Mouse (Mus musculus): Measurements from ENCODE around the gene Tsc22d4. TPM values are rescaled to one million over a fixed set of nuclear protein-coding genes. Genes with fewer than 3 reads are reported as not detected.
A peak's percentile ranks its signal among the peaks of the same experiment; 100 is the strongest.

Tsc22d4 gene
- polyA plus RNA-seq, 1 experiment from 2014 or later = 111 TPM

- no peak overlapping the region for H3K4me3 ChIP-seq (ENCODE audit: low read depth, low read length)
- no peak overlapping the region for H3K27ac ChIP-seq (ENCODE audit: low read depth, low read length)
- H3K4me2 ChIP-seq (replicated peaks; ENCODE audit: low read depth) = no peak overlapping the region
- H3K36me3 ChIP-seq (ENCODE audit: control insufficient read depth, insufficient read depth) = no peaks in the 10 kb centered on the region
- peak; percentile 95 for TF ChIP-seq CTCF (IDR thresholded peaks at IDR 0.05; ENCODE audit: low read depth)
- H3K27me3 ChIP-seq (replicated peaks; ENCODE audit: control insufficient read depth, insufficient read depth, low read length) = no peaks in the 10 kb centered on the region
- 41% methylated on average over 2 of the region's 2 CpGs for WGBS
- H3K9me3 ChIP-seq (ENCODE audit: control insufficient read depth) = no peaks in the 10 kb centered on the region
- H3K9ac ChIP-seq (ENCODE audit: low read depth, low read length) = no peak overlapping the region
- H3K4me1 ChIP-seq (replicated peaks; ENCODE audit: control insufficient read depth, insufficient read depth, low read length) = no peaks in the 10 kb centered on the region
- ATAC-seq = peak; percentile 59; the same call in 1 of the 2 replicates
These were observed 25.2 kb downstream of the Tsc22d4 start for GRCm38 (mm10) chr5:137770709-137771108.

- ATAC-seq = no peak
- no peaks in the 10 kb centered on the region for H3K27me3 ChIP-seq (replicated peaks; ENCODE audit: control insufficient read depth, insufficient read depth, low read length)
- H3K4me3 ChIP-seq (ENCODE audit: low read depth, low read length) = no peak overlapping the region
- H3K9ac ChIP-seq (ENCODE audit: low read depth, low read length) = no peak overlapping the region
- H3K4me2 ChIP-seq (replicated peaks; ENCODE audit: low read depth) = no peak overlapping the region
- no peaks in the 10 kb centered on the region for H3K9me3 ChIP-seq (ENCODE audit: control insufficient read depth)
- TF ChIP-seq CTCF (IDR thresholded peaks at IDR 0.05; ENCODE audit: low read depth) = no peak
- no peak overlapping the region for H3K27ac ChIP-seq (ENCODE audit: low read depth, low read length)
- peaks cover 4% of the 10 kb centered on the region; the same call in 1 of the 2 replicates for H3K4me1 ChIP-seq (replicated peaks; ENCODE audit: control insufficient read depth, insufficient read depth, low read length)
- H3K36me3 ChIP-seq (ENCODE audit: control insufficient read depth, insufficient read depth) = no peaks in the 10 kb centered on the region
These were observed 27.2 kb downstream of the Tsc22d4 start for GRCm38 (mm10) chr5:137772755-137773154.

GRCm38 (mm10) chr5:137775587-137776290, 30.2 kb downstream of the Tsc22d4 start:
- no peak overlapping the region for H3K4me3 ChIP-seq (ENCODE audit: low read depth, low read length)
- H3K36me3 ChIP-seq (ENCODE audit: control insufficient read depth, insufficient read depth) = 0 out of 2 replicates have a peak, but pooled peaks cover 3% of the 10 kb centered on the region
- H3K27ac ChIP-seq (ENCODE audit: low read depth, low read length) = no peak overlapping the region; the same call in 1 of the 2 replicates
- WGBS = 90% methylated on average over 2 of the region's 2 CpGs
- no peak for ATAC-seq
- no peaks in the 10 kb centered on the region for H3K9me3 ChIP-seq (ENCODE audit: control insufficient read depth)
- H3K4me2 ChIP-seq (replicated peaks; ENCODE audit: low read depth) = no peak overlapping the region
- TF ChIP-seq CTCF (IDR thresholded peaks at IDR 0.05; ENCODE audit: low read depth) = no peak
- H3K27me3 ChIP-seq (replicated peaks; ENCODE audit: control insufficient read depth, insufficient read depth, low read length) = no peaks in the 10 kb centered on the region
- H3K4me1 ChIP-seq (replicated peaks; ENCODE audit: control insufficient read depth, insufficient read depth, low read length) = peaks cover 4% of the 10 kb centered on the region
- H3K9ac ChIP-seq (ENCODE audit: low read depth, low read length) = no peak overlapping the region

GRCm38 (mm10) chr5:137776408-137776918, 30.9 kb downstream of the Tsc22d4 start:
- Histone ChIP-seq H3K36me3 (ENCODE audit: control insufficient read depth, insufficient read depth) (peaks cover 9% of the 10 kb centered on the region; the same call in 1 of the 2 replicates), H3K27me3 (replicated peaks; ENCODE audit: control insufficient read depth, insufficient read depth, low read length) (no peaks in the 10 kb centered on the region), H3K4me2 (replicated peaks; ENCODE audit: low read depth) (no peak overlapping the region; the same call in 1 of the 2 replicates), H3K27ac (ENCODE audit: low read depth, low read length) (no peak overlapping the region; the same call in 1 of the 2 replicates), H3K9ac (ENCODE audit: low read depth, low read length) (no peak overlapping the region), H3K9me3 (ENCODE audit: control insufficient read depth) (no peaks in the 10 kb centered on the region), H3K4me1 (replicated peaks; ENCODE audit: control insufficient read depth, insufficient read depth, low read length) (peaks cover 4% of the 10 kb centered on the region), H3K4me3 (ENCODE audit: low read depth, low read length) (no peak overlapping the region)
- no peak; the same call in 1 of the 2 replicates for TF ChIP-seq CTCF (IDR thresholded peaks at IDR 0.05; ENCODE audit: low read depth)
- WGBS = 9% methylated on average over 5 of the region's 5 CpGs
- ATAC-seq = peak; percentile 39; the same call in 1 of the 2 replicates

- Histone ChIP-seq H3K4me1 (replicated peaks; ENCODE audit: control insufficient read depth, insufficient read depth, low read length) (peaks cover 4% of the 10 kb centered on the region), H3K27ac (ENCODE audit: low read depth, low read length) (no peak overlapping the region), H3K27me3 (replicated peaks; ENCODE audit: control insufficient read depth, insufficient read depth, low read length) (no peaks in the 10 kb centered on the region), H3K4me3 (ENCODE audit: low read depth, low read length) (no peak overlapping the region), H3K36me3 (ENCODE audit: control insufficient read depth, insufficient read depth) (peaks cover 18% of the 10 kb centered on the region; the same call in 1 of the 2 replicates), H3K9ac (ENCODE audit: low read depth, low read length) (no peak overlapping the region), H3K9me3 (ENCODE audit: control insufficient read depth) (no peaks in the 10 kb centered on the region), H3K4me2 (replicated peaks; ENCODE audit: low read depth) (no peak overlapping the region; the same call in 1 of the 2 replicates)
- WGBS = 40% methylated on average over 7 of the region's 7 CpGs
- TF ChIP-seq CTCF (IDR thresholded peaks at IDR 0.05; ENCODE audit: low read depth) = no peak
- no peak for ATAC-seq
These were observed 31.8 kb downstream of the Tsc22d4 start for GRCm38 (mm10) chr5:137777267-137777845.

GRCm38 (mm10) chr5:137778635-137779034, 33.1 kb downstream of the Tsc22d4 start, which contains the start of gene Ppp1r35:
Gene Ppp1r35 (plus strand): TSS chr5:137778849.
- peak within 1 kb of the TSS; percentile 75 for H3K4me2 ChIP-seq (replicated peaks; ENCODE audit: low read depth)
- peak; percentile 92 for ATAC-seq
- no peak for TF ChIP-seq CTCF (IDR thresholded peaks at IDR 0.05; ENCODE audit: low read depth)
- no peaks in the 10 kb centered on the region for H3K9me3 ChIP-seq (ENCODE audit: control insufficient read depth)
- peaks cover 5% of the 10 kb centered on the region for H3K4me1 ChIP-seq (replicated peaks; ENCODE audit: control insufficient read depth, insufficient read depth, low read length)
- peak within 1 kb of the TSS; percentile 82 for H3K27ac ChIP-seq (ENCODE audit: low read depth, low read length)
- H3K36me3 ChIP-seq (ENCODE audit: control insufficient read depth, insufficient read depth) = peaks cover 30% of the 10 kb centered on the region
- WGBS = 0% methylated on average over 31 of the region's 31 CpGs
- peak within 1 kb of the TSS; percentile 91 for H3K9ac ChIP-seq (ENCODE audit: low read depth, low read length)
- no peaks in the 10 kb centered on the region for H3K27me3 ChIP-seq (replicated peaks; ENCODE audit: control insufficient read depth, insufficient read depth, low read length)
- peak within 1 kb of the TSS; percentile 100 for H3K4me3 ChIP-seq (ENCODE audit: low read depth, low read length)

Measured in intestine, postnatal 0 days (tissue).